Mouse (Mus musculus) CH12.LX (cell line): ENCODE data around the gene Snx4.

ENCODE experiments used
- CTCF ChIP-seq, 2 experiments: IDR thresholded peaks in 1 of 2; conservative IDR thresholded peaks in 1 of 2; 2 replicates each; pipeline ENCODE4 v1.5.1; 2011 to 2012; ENCODE audit warnings: low read depth in 2 of 2, low read length in 2 of 2, improper control_type of control experiment in 1 of 2, inconsistent platforms in 1 of 2, mild to moderate bottlenecking in 1 of 2, moderate library complexity in 1 of 2
- E2F4 ChIP-seq: IDR thresholded peaks from 2 replicates; pipeline ENCODE4 v1.6.1; 2011; ENCODE audit warnings: low read depth, low read length, improper control_type of control experiment; ENCODE audit not compliant: insufficient replicate concordance
- EP300 ChIP-seq: IDR thresholded peaks from 2 replicates; pipeline ENCODE4 v1.6.1; 2011; ENCODE audit warnings: low read length, improper control_type of control experiment
- JUND ChIP-seq: conservative IDR thresholded peaks from 2 replicates; pipeline ENCODE4 v1.6.1; 2011; ENCODE audit warnings: low read depth, low read length, improper control_type of control experiment
- MEF2A ChIP-seq: IDR thresholded peaks from 2 replicates; pipeline ENCODE4 v1.6.1; 2014; ENCODE audit warnings: low read depth, mild to moderate bottlenecking, inconsistent platforms, low read length, improper control_type of control experiment, borderline replicate concordance
- POLR2A ChIP-seq: IDR thresholded peaks from 2 replicates; pipeline ENCODE4 v1.6.1; 2011; ENCODE audit warnings: low read depth, mild to moderate bottlenecking, improper control_type of control experiment, low read length
- POLR2AphosphoS2 ChIP-seq: IDR thresholded peaks from 2 replicates; pipeline ENCODE4 v1.6.1; 2011; ENCODE audit warnings: low read depth, low read length, improper control_type of control experiment
- SIN3A ChIP-seq: IDR thresholded peaks from 2 replicates; pipeline ENCODE4 v1.6.1; 2012; ENCODE audit warnings: low read length, improper control_type of control experiment, inconsistent platforms
- SMC3 ChIP-seq: IDR thresholded peaks from 2 replicates; pipeline ENCODE4 v1.6.1; 2011; ENCODE audit warnings: low read depth, low read length, improper control_type of control experiment
- TCF12 ChIP-seq: IDR thresholded peaks from 2 replicates; pipeline ENCODE4 v1.6.1; 2014; ENCODE audit warnings: low read depth, mild to moderate bottlenecking, inconsistent platforms, low read length, improper control_type of control experiment
- USF1 ChIP-seq: IDR thresholded peaks from 2 replicates; pipeline ENCODE4 v1.6.1; 2014; ENCODE audit warnings: low read depth, mild to moderate bottlenecking, inconsistent platforms, low read length, improper control_type of control experiment
- ZC3H11A ChIP-seq: IDR thresholded peaks from 2 replicates; pipeline ENCODE4 v1.6.1; 2012; ENCODE audit warnings: low read depth, mild to moderate bottlenecking, inconsistent platforms, low read length, improper control_type of control experiment

- TF ChIP-seq EP300 (no peak), CTCF (conservative IDR thresholded peaks at IDR 0.05 in 1 of 2, IDR thresholded peaks at IDR 0.05 in 1 of 2; ENCODE audit: low read depth in 2 of 2, low read length in 2 of 2) (no peak), JUND (no peak), USF1 (no peak), POLR2AphosphoS2 (no peak), SIN3A (no peak), POLR2A (no peak), E2F4 (no peak), TCF12 (no peak), ZC3H11A (no peak), MEF2A (no peak), SMC3 (no peak)
These were observed 11.9 kb upstream of the Snx4 start for GRCm38 (mm10) chr16:33239305-33239704.
